Comparison of ENCODE assay signal across 9 mouse cellular contexts in genomic region chr1:193668841-193669240, GRCm38 (mm10).
A peak's percentile ranks its signal among the peaks of the same experiment; 100 is the strongest.
DNase-seq lines count a peak whose midpoint lies in the region; ATAC-seq and TF ChIP-seq lines count a peak whose summit lies in the region.
"Had no signal": no experiment of that assay in that cellular context is flagged by ENCODE, and none has a peak within 500 bp of the region (broad histone marks: within the 10 kb centered on the region; RNA-seq: fewer than 3 reads in every experiment).

No protein-coding gene starts in this region.

- H3K36me3 ChIP-seq in kidney, embryonic 14.5 days (ENCODE audit: control insufficient read depth, insufficient read depth, low read length): no peaks in the 10 kb centered on the region
- H3K36me3 ChIP-seq in kidney, adult 2 months (ENCODE audit: control insufficient read depth, insufficient read depth, low read length): no peaks in the 10 kb centered on the region
- H3K36me3 ChIP-seq: midbrain, embryonic 12.5 days had no signal

- ATAC-seq in kidney, embryonic 14.5 days (ENCODE audit: low FRiP score, low TSS enrichment): no peak
- ATAC-seq in erythroid progenitor cell, adult 5-6 weeks (replicated peaks; ENCODE audit: low FRiP score, poor library complexity, severe bottlenecking): peak; percentile 49
- peak; percentile 55 for ATAC-seq in megakaryocyte progenitor cell, adult 5-6 weeks (replicated peaks; ENCODE audit: poor library complexity)

- DNase-seq in kidney, adult 11 months: peak; percentile 34
- DNase-seq in kidney, adult 2 months: peak; percentile 66
- no peak for DNase-seq in lung, postnatal 4 days
- DNase-seq in thymus, postnatal 14 days: no peak

- H3K4me3 ChIP-seq in kidney, embryonic 14.5 days (ENCODE audit: low read length): no peak overlapping the region
- H3K4me3 ChIP-seq in kidney, adult 2 months (ENCODE audit: insufficient read depth, low read depth, low read length): no peak overlapping the region
- H3K4me3 ChIP-seq: left cerebral cortex, adult 2 months; midbrain, embryonic 12.5 days had no signal

- no peaks in the 10 kb centered on the region for H3K9me3 ChIP-seq in kidney, embryonic 14.5 days (ENCODE audit: control insufficient read depth, low read length)

- TF ChIP-seq POLR2A in kidney, adult 2 months (IDR thresholded peaks at IDR 0.05; ENCODE audit: low read depth, low read length): no peak

- no peak overlapping the region for H3K27ac ChIP-seq in kidney, embryonic 14.5 days (ENCODE audit: low read depth, low read length)
- H3K27ac ChIP-seq in kidney, adult 2 months (ENCODE audit: insufficient read depth, low read depth, low read length): no peak overlapping the region
- H3K27ac ChIP-seq: left cerebral cortex, adult 2 months; midbrain, embryonic 12.5 days had no signal

- H3K4me1 ChIP-seq in kidney, embryonic 14.5 days (ENCODE audit: control insufficient read depth, insufficient read depth, low read length): 0 out of 2 replicates have a peak, but pooled peaks cover 5% of the 10 kb centered on the region
- no peaks in the 10 kb centered on the region for H3K4me1 ChIP-seq in kidney, adult 2 months (ENCODE audit: control insufficient read depth, insufficient read depth, low read length)

- no peak overlapping the region for H3K4me2 ChIP-seq in kidney, embryonic 14.5 days (replicated peaks; ENCODE audit: low read depth, low read length)
- H3K4me2 ChIP-seq: midbrain, embryonic 12.5 days had no signal

- H3K27me3 ChIP-seq in kidney, embryonic 14.5 days (ENCODE audit: control insufficient read depth, insufficient read depth, low read length): no peaks in the 10 kb centered on the region
- H3K27me3 ChIP-seq in kidney, adult 2 months (replicated peaks; ENCODE audit: control insufficient read depth, insufficient read depth, low read length): no peaks in the 10 kb centered on the region

- no peak overlapping the region for H3K9ac ChIP-seq in kidney, embryonic 14.5 days (ENCODE audit: low read depth, low read length)
- H3K9ac ChIP-seq: midbrain, embryonic 12.5 days had no signal

- TF ChIP-seq CTCF in kidney, adult 2 months (conservative IDR thresholded peaks at IDR 0.05; ENCODE audit: insufficient read depth, insufficient read length, low read depth, low read length): no peak

Comparison
In these comparisons a context has a peak if more than half of its experiments do, and no peak if none do; other contexts are left out.
1. DNase-seq: peak in kidney, adult 11 months (single experiment) and kidney, adult 2 months (single experiment); none in lung, postnatal 4 days (0 of 2) and thymus, postnatal 14 days (single experiment).